In the genomic region with DNA sequence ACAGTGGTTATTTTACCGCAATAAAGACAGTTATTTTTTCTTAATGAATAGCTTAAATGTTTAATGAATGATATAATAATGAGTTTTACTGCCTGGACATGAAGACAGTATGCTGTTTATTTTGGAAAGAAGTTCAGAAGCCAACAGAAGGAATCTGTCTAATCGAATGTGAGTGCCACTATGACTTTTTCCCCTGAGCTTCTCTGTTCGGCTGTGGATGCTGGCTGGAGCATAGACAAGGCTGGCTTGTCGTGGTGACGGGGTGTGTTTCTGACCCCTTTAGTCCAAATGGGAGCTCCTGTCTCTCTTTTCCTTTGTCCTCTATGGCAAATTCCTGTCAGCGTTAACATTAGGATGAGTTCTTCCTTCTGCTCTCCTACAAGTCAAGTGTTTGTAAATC, we compare ENCODE assay signal across 23 mouse cellular contexts. TPM values are rescaled to one million over a fixed set of nuclear protein-coding genes. Genes with fewer than 3 reads are reported as not detected.
DNase-seq lines count a peak whose midpoint lies in the region; ATAC-seq and TF ChIP-seq lines count a peak whose summit lies in the region.
"Had no signal": no experiment of that assay in that cellular context is flagged by ENCODE, and none has a peak within 500 bp of the region (broad histone marks: within the 10 kb centered on the region; RNA-seq: fewer than 3 reads in every experiment).

No protein-coding gene starts in this region.

- H3K27me3 ChIP-seq in heart, adult 2 months (ENCODE audit: control insufficient read depth, insufficient read depth, low read length) = no peaks in the 10 kb centered on the region
- no peaks in the 10 kb centered on the region for H3K27me3 ChIP-seq in kidney, postnatal 0 days (ENCODE audit: insufficient read depth, low read length)
- H3K27me3 ChIP-seq in lung, embryonic 14.5 days (ENCODE audit: insufficient read depth, low read length) = no peaks in the 10 kb centered on the region
- H3K27me3 ChIP-seq in midbrain, embryonic 14.5 days (ENCODE audit: control insufficient read depth, insufficient read depth, low read length) = no peaks in the 10 kb centered on the region
- no peaks in the 10 kb centered on the region for H3K27me3 ChIP-seq in midbrain, embryonic 16.5 days (ENCODE audit: control insufficient read depth, insufficient read depth, low read depth, low read length)
- H3K27me3 ChIP-seq: forebrain, embryonic 13.5 days; hindbrain, embryonic 13.5 days; Patski had no signal

- no peak overlapping the region for H3K4me2 ChIP-seq in kidney, postnatal 0 days (ENCODE audit: low read length)
- no peak overlapping the region for H3K4me2 ChIP-seq in lung, embryonic 14.5 days
- no peak overlapping the region for H3K4me2 ChIP-seq in midbrain, embryonic 14.5 days (ENCODE audit: low read length)
- no peak overlapping the region for H3K4me2 ChIP-seq in midbrain, embryonic 16.5 days (ENCODE audit: low read length)
- H3K4me2 ChIP-seq: forebrain, embryonic 13.5 days; heart, embryonic 11.5 days; hindbrain, embryonic 13.5 days had no signal

- no peak overlapping the region for H3K27ac ChIP-seq in heart, adult 2 months
- no peak overlapping the region for H3K27ac ChIP-seq in kidney, postnatal 0 days
- H3K27ac ChIP-seq in lung, embryonic 14.5 days (ENCODE audit: low read depth) = no peak overlapping the region
- 0 out of 2 replicates have a peak overlapping the region, but pooled peaks have one; percentile 8 for H3K27ac ChIP-seq in midbrain, embryonic 14.5 days (replicated peaks; ENCODE audit: low read depth, low read length)
- H3K27ac ChIP-seq in midbrain, embryonic 16.5 days (ENCODE audit: low read length) = no peak overlapping the region
- H3K27ac ChIP-seq: forebrain, embryonic 10.5 days; forebrain, embryonic 13.5 days; hindbrain, embryonic 10.5 days; hindbrain, embryonic 13.5 days had no signal

- H3K79me2 ChIP-seq in heart, adult 2 months (replicated peaks; ENCODE audit: control insufficient read depth, insufficient read depth, low read length) = 0 out of 2 replicates have a peak, but pooled peaks cover 2% of the 10 kb centered on the region

- DNase-seq in heart, postnatal 10 days = peak; percentile 15 to 20
- DNase-seq in heart, adult 2 months = no peak
- peak; percentile 78 for DNase-seq in kidney, postnatal 0 days (ENCODE audit: low spot score)
- no peak for DNase-seq in kidney, adult 9 months
- peak; percentile 49 for DNase-seq in lung, embryonic 14.5 days
- no peak for DNase-seq in lung, postnatal 36 days
- DNase-seq in midbrain, embryonic 14.5 days = no peak
- DNase-seq: adrenal gland, postnatal 10 days; adrenal gland, postnatal 36 days; cerebellum, adult 18-20 months; cerebellum, adult 9-10 months; cerebellum, postnatal 14 days; gastrocnemius, postnatal 10 days; gastrocnemius, postnatal 36 days; heart, postnatal 36 days had no signal

- no peak for TF ChIP-seq CTCF in heart, adult 2 months (IDR thresholded peaks at IDR 0.05)
- TF ChIP-seq CTCF in kidney, postnatal 0 days (IDR thresholded peaks at IDR 0.05; ENCODE audit: low read depth) = no peak
- no peak for TF ChIP-seq CTCF in lung, embryonic 14.5 days (IDR thresholded peaks at IDR 0.05; ENCODE audit: low read depth)

- no peaks in the 10 kb centered on the region for H3K9me3 ChIP-seq in kidney, postnatal 0 days (replicated peaks; ENCODE audit: low read length)
- no peaks in the 10 kb centered on the region for H3K9me3 ChIP-seq in lung, embryonic 14.5 days (ENCODE audit: low read depth, low read length)
- no peaks in the 10 kb centered on the region for H3K9me3 ChIP-seq in midbrain, embryonic 14.5 days (ENCODE audit: control insufficient read depth, low read length)
- no peaks in the 10 kb centered on the region for H3K9me3 ChIP-seq in midbrain, embryonic 16.5 days (replicated peaks; ENCODE audit: control insufficient read depth, low read length, poor library complexity, severe bottlenecking)
- H3K9me3 ChIP-seq: forebrain, embryonic 10.5 days; forebrain, embryonic 13.5 days; hindbrain, embryonic 10.5 days; hindbrain, embryonic 13.5 days had no signal

- intact Hi-C loops in heart, postnatal 10 days (cut with DNase I) = no loop called here
- intact Hi-C loops in heart, adult 2 months (cut with DNase I) = no loop called here

- ATAC-seq in kidney, postnatal 0 days (replicated peaks; ENCODE audit: low FRiP score, low read depth) = no peak
- peak; percentile 68; the same call in 1 of the 2 replicates for ATAC-seq in lung, embryonic 14.5 days (ENCODE audit: insufficient read depth)
- ATAC-seq in midbrain, embryonic 14.5 days (ENCODE audit: low FRiP score, low TSS enrichment) = no peak
- no peak for ATAC-seq in midbrain, embryonic 16.5 days
- ATAC-seq: forebrain, embryonic 13.5 days; forebrain, embryonic 16.5 days; Patski had no signal

- no peak for TF ChIP-seq EP300 in heart, adult 2 months (IDR thresholded peaks at IDR 0.05; ENCODE audit: insufficient read depth, low read depth, low read length)

- no peaks in the 10 kb centered on the region; the same call in 1 of the 2 replicates for H3K4me1 ChIP-seq in heart, adult 2 months (ENCODE audit: control insufficient read depth, insufficient read depth, low read length)
- 0 out of 2 replicates have a peak, but pooled peaks cover 2% of the 10 kb centered on the region for H3K4me1 ChIP-seq in kidney, postnatal 0 days (replicated peaks; ENCODE audit: insufficient read depth, low read length)
- H3K4me1 ChIP-seq in lung, embryonic 14.5 days (ENCODE audit: insufficient read depth) = 0 out of 2 replicates have a peak, but pooled peaks cover 5% of the 10 kb centered on the region
- no peaks in the 10 kb centered on the region for H3K4me1 ChIP-seq in midbrain, embryonic 14.5 days (ENCODE audit: control insufficient read depth, insufficient read depth, low read length)
- H3K4me1 ChIP-seq in midbrain, embryonic 16.5 days (ENCODE audit: control insufficient read depth, insufficient read depth, low read length) = peaks cover 8% of the 10 kb centered on the region; the same call in 1 of the 2 replicates

- WGBS in heart, adult 2 months = 48% methylated on average over 6 of the region's 6 CpGs
- WGBS in kidney, postnatal 0 days = 55% methylated on average over 6 of the region's 6 CpGs
- 36% methylated on average over 6 of the region's 6 CpGs for WGBS in lung, embryonic 14.5 days
- WGBS in midbrain, embryonic 14.5 days = 85% methylated on average over 6 of the region's 6 CpGs
- 70% methylated on average over 6 of the region's 6 CpGs for WGBS in midbrain, embryonic 16.5 days

- no peak for TF ChIP-seq POLR2A in heart, adult 2 months (IDR thresholded peaks at IDR 0.05; ENCODE audit: insufficient read depth, low read depth, low read length)

- no peaks in the 10 kb centered on the region; the same call in none of the 2 replicates for H3K36me3 ChIP-seq in heart, adult 2 months (ENCODE audit: control insufficient read depth, insufficient read depth, low read length)
- H3K36me3 ChIP-seq in kidney, postnatal 0 days (ENCODE audit: insufficient read depth, low read length) = no peaks in the 10 kb centered on the region
- H3K36me3 ChIP-seq in lung, embryonic 14.5 days (ENCODE audit: insufficient read depth) = no peaks in the 10 kb centered on the region
- H3K36me3 ChIP-seq in midbrain, embryonic 14.5 days (ENCODE audit: control insufficient read depth, insufficient read depth, low read length) = no peaks in the 10 kb centered on the region
- no peaks in the 10 kb centered on the region for H3K36me3 ChIP-seq in midbrain, embryonic 16.5 days (ENCODE audit: control insufficient read depth, insufficient read depth, low read length)
- H3K36me3 ChIP-seq: forebrain, embryonic 10.5 days; hindbrain, embryonic 10.5 days; hindbrain, embryonic 13.5 days had no signal

- H3K4me3 ChIP-seq in heart, adult 2 months = no peak overlapping the region
- no peak overlapping the region for H3K4me3 ChIP-seq in kidney, postnatal 0 days (replicated peaks; ENCODE audit: low read depth, low read length)
- H3K4me3 ChIP-seq in lung, embryonic 14.5 days (ENCODE audit: low read depth, low read length) = no peak overlapping the region
- no peak overlapping the region for H3K4me3 ChIP-seq in midbrain, embryonic 14.5 days (replicated peaks; ENCODE audit: low read depth, low read length)
- H3K4me3 ChIP-seq in midbrain, embryonic 16.5 days (ENCODE audit: low read depth, low read length) = no peak overlapping the region
- H3K4me3 ChIP-seq: forebrain, embryonic 10.5 days; forebrain, embryonic 13.5 days; hindbrain, embryonic 10.5 days; hindbrain, embryonic 13.5 days had no signal

- no peak overlapping the region for H3K9ac ChIP-seq in heart, adult 2 months (ENCODE audit: low read depth, low read length)
- H3K9ac ChIP-seq in kidney, postnatal 0 days (ENCODE audit: low read depth, low read length) = no peak overlapping the region
- no peak overlapping the region; the same call in 1 of the 2 replicates for H3K9ac ChIP-seq in lung, embryonic 14.5 days
- H3K9ac ChIP-seq in midbrain, embryonic 14.5 days (replicated peaks; ENCODE audit: low read length) = no peak overlapping the region
- no peak overlapping the region for H3K9ac ChIP-seq in midbrain, embryonic 16.5 days (ENCODE audit: low read depth, low read length)
- H3K9ac ChIP-seq: forebrain, embryonic 13.5 days; hindbrain, embryonic 13.5 days had no signal

RNA-seq across cellular contexts. Expression of a gene that starts 37.6 kb away (rescaled TPM):
- total RNA-seq in heart, postnatal 10 days (2021) = 10 to 100 TPM; 16.6 to 18.6 TPM
- total RNA-seq in heart, adult 2 months (2021) = 10 to 100 TPM; 18.8 to 19.0 TPM
- 21.6 and 23.6 TPM in 2 replicates for polyA plus RNA-seq in heart, adult 2 months (2012; rRNA removed)
- 9.3 TPM in 2 replicates for polyA plus RNA-seq in kidney, postnatal 0 days (2015; fragmentation: Nextera tagmentation; extraction: Ambion mirVana)
- 14.4 and 16.5 TPM in 2 replicates for polyA plus RNA-seq in lung, embryonic 14.5 days (2014; fragmentation: Nextera tagmentation; extraction: Ambion mirVana)
- 22.6 and 23.9 TPM in 2 replicates for polyA plus RNA-seq in midbrain, embryonic 14.5 days (2014; fragmentation: Nextera tagmentation; extraction: Ambion mirVana)
- polyA plus RNA-seq in midbrain, embryonic 16.5 days (2015; fragmentation: Nextera tagmentation; extraction: Ambion mirVana) = 21.3 and 25.0 TPM in 2 replicates

Comparison
In these comparisons a context has a peak if more than half of its experiments do, and no peak if none do; other contexts are left out.
1. DNase-seq: peak in heart, postnatal 10 days (2 of 2), kidney, postnatal 0 days (single experiment) and lung, embryonic 14.5 days (single experiment); none in heart, adult 2 months (0 of 2), kidney, adult 9 months (single experiment), lung, postnatal 36 days (single experiment) and midbrain, embryonic 14.5 days (single experiment).